Comparison of ENCODE assay signal across 8 mouse cellular contexts in genomic region chr7:80402651-80403321, GRCm38 (mm10). TPM values are rescaled to one million over a fixed set of nuclear protein-coding genes. Genes with fewer than 3 reads are reported as not detected.
A peak's percentile ranks its signal among the peaks of the same experiment; 100 is the strongest.
DNase-seq lines count a peak whose midpoint lies in the region; ATAC-seq lines count a peak whose summit lies in the region.

No protein-coding gene starts in this region.

- peaks cover 5% of the 10 kb centered on the region for H3K36me3 ChIP-seq in embryonic facial prominence, embryonic 10.5 days (replicated peaks)
- peaks cover 13% of the 10 kb centered on the region for H3K36me3 ChIP-seq in heart, embryonic 10.5 days

- peaks cover 57% of the 10 kb centered on the region for H3K4me1 ChIP-seq in embryonic facial prominence, embryonic 10.5 days
- peaks cover 81% of the 10 kb centered on the region for H3K4me1 ChIP-seq in heart, embryonic 10.5 days

- H3K27ac ChIP-seq in embryonic facial prominence, embryonic 10.5 days (replicated peaks): peak overlapping the region; percentile 94
- H3K27ac ChIP-seq in heart, embryonic 10.5 days: peak overlapping the region; percentile 97

- DNase-seq in B cell, adult 2 months: peak; percentile 63 to 75
- peak; percentile 77 for DNase-seq in embryonic facial prominence, embryonic 10.5 days (ENCODE audit: low spot score)
- no peak for DNase-seq in heart, embryonic 10.5 days (ENCODE audit: low spot score)
- DNase-seq in kidney, adult 9 months: peak; percentile 71
- peak; percentile 77 for DNase-seq in lung, postnatal 10 days
- DNase-seq in ovary, postnatal 14 days (ENCODE audit: low spot score): peak; percentile 57
- DNase-seq in urinary bladder, postnatal 25 days (ENCODE audit: low spot score): peak; percentile 73

- WGBS in embryonic facial prominence, embryonic 10.5 days: 5% methylated on average over 91 of the region's 92 CpGs
- 17% methylated on average over 91 of the region's 92 CpGs for WGBS in heart, embryonic 10.5 days

- H3K4me3 ChIP-seq in embryonic facial prominence, embryonic 10.5 days: peak overlapping the region; percentile 92
- H3K4me3 ChIP-seq in heart, embryonic 10.5 days: peak overlapping the region; percentile 86

- peaks cover 28% of the 10 kb centered on the region for H3K27me3 ChIP-seq in embryonic facial prominence, embryonic 10.5 days (replicated peaks; ENCODE audit: low read depth, poor library complexity, severe bottlenecking)
- no peaks in the 10 kb centered on the region for H3K27me3 ChIP-seq in heart, embryonic 10.5 days (ENCODE audit: insufficient read depth, poor library complexity, severe bottlenecking)

- peak; percentile 28 for ATAC-seq in activated CD4-positive, CD25-positive, alpha-beta regulatory T cell, adult 4 months

- H3K9me3 ChIP-seq in embryonic facial prominence, embryonic 10.5 days: no peaks in the 10 kb centered on the region
- H3K9me3 ChIP-seq in heart, embryonic 10.5 days: no peaks in the 10 kb centered on the region

RNA-seq across cellular contexts. Expression of gene Furin, which starts 2.5 kb away (rescaled TPM):
- polyA plus RNA-seq in activated CD4-positive, CD25-positive, alpha-beta regulatory T cell, adult 4 months (2017; shearing (Covaris generic)): 10 to 100 TPM; 10.6 to 15.2 TPM
- 6.0 and 6.3 TPM in 2 replicates for polyA plus RNA-seq in embryonic facial prominence, embryonic 10.5 days (2016; fragmentation: Nextera tagmentation; extraction: Ambion mirVana)
- polyA plus RNA-seq in heart, embryonic 10.5 days (2016; fragmentation: Nextera tagmentation; extraction: Ambion mirVana): 18.1 and 20.7 TPM in 2 replicates

RNA-seq across cellular contexts. Expression of gene Fes, which starts 15.0 kb away (rescaled TPM):
- 1 to 10 TPM; 2.0 to 4.5 TPM for polyA plus RNA-seq in activated CD4-positive, CD25-positive, alpha-beta regulatory T cell, adult 4 months (2017; shearing (Covaris generic))
- 8.2 and 8.4 TPM in 2 replicates for polyA plus RNA-seq in embryonic facial prominence, embryonic 10.5 days (2016; fragmentation: Nextera tagmentation; extraction: Ambion mirVana)
- 9.7 and 11.7 TPM in 2 replicates for polyA plus RNA-seq in heart, embryonic 10.5 days (2016; fragmentation: Nextera tagmentation; extraction: Ambion mirVana)

RNA-seq across cellular contexts. Expression of gene Man2a2, which starts 31.6 kb away (rescaled TPM):
- 10 to 100 TPM; 15.8 to 21.8 TPM for polyA plus RNA-seq in activated CD4-positive, CD25-positive, alpha-beta regulatory T cell, adult 4 months (2017; shearing (Covaris generic))
- 20.2 and 21.0 TPM in 2 replicates for polyA plus RNA-seq in embryonic facial prominence, embryonic 10.5 days (2016; fragmentation: Nextera tagmentation; extraction: Ambion mirVana)
- 20.0 and 20.9 TPM in 2 replicates for polyA plus RNA-seq in heart, embryonic 10.5 days (2016; fragmentation: Nextera tagmentation; extraction: Ambion mirVana)

RNA-seq across cellular contexts. Expression of gene Hddc3, which starts 59.9 kb away (rescaled TPM):
- 1 to 10 TPM; 8.6 to 9.0 TPM for polyA plus RNA-seq in activated CD4-positive, CD25-positive, alpha-beta regulatory T cell, adult 4 months (2017; shearing (Covaris generic))
- 23.3 and 30.3 TPM in 2 replicates for polyA plus RNA-seq in embryonic facial prominence, embryonic 10.5 days (2016; fragmentation: Nextera tagmentation; extraction: Ambion mirVana)
- 18.3 and 18.4 TPM in 2 replicates for polyA plus RNA-seq in heart, embryonic 10.5 days (2016; fragmentation: Nextera tagmentation; extraction: Ambion mirVana)
